Mouse (Mus musculus) cerebellum, adult 2 months (tissue): ENCODE results near the gene Chst8.

Experiments used
- CTCF ChIP-seq: fragments of 200-500 bp; IDR thresholded peaks from 2 replicates; pipeline ENCODE4 v1.5.1; 2011; ENCODE audit warnings: low read depth, mild to moderate bottlenecking, control low read depth, low read length, moderate library complexity, borderline replicate concordance; ENCODE audit not compliant: insufficient read depth
- POLR2A ChIP-seq: fragments of 200-500 bp; IDR thresholded peaks from 2 replicates; pipeline ENCODE4 v1.6.1; 2011; ENCODE audit warnings: low read length, control low read depth, borderline replicate concordance; ENCODE audit not compliant: insufficient read depth

GRCm38 (mm10) chr7:34773309-34773708, 39.2 kb downstream of the Chst8 start:
- TF ChIP-seq POLR2A (no peak), CTCF (no peak)
